Mouse (Mus musculus) midbrain, postnatal 0 days (tissue): Measurements from ENCODE around the gene Tent2. TPM values are rescaled to one million over a fixed set of nuclear protein-coding genes. Genes with fewer than 3 reads are reported as not detected.

Experiments used
- ATAC-seq: fragments of 200-750 bp; cut with Nextera tagmentation; 2 replicates; pipeline ENCODE4 v1.8.0; 2017; ENCODE audit warnings: moderate number of reproducible peaks, mild to moderate bottlenecking, moderate TSS enrichment, moderate library complexity; ENCODE audit not compliant: low FRiP score
- DNase-seq: peaks from one replicate; pipeline ENCODE4 v3.0.0-alpha.2; 2015; ENCODE audit warnings: low spot score
- H3K27ac ChIP-seq: fragments of 300-500 bp; sonication (generic); 2 replicates; pipeline ENCODE4 v1.5.1; 2014; ENCODE audit warnings: low read depth, mild to moderate bottlenecking, low read length, mixed read lengths
- H3K27me3 ChIP-seq: fragments of 300-500 bp; sonication (generic); 2 replicates; pipeline ENCODE4 v1.6.1; 2014; ENCODE audit warnings: low read length, control low read depth, mixed read lengths; ENCODE audit not compliant: insufficient read depth
- H3K36me3 ChIP-seq: fragments of 300-500 bp; sonication (generic); 2 replicates; pipeline ENCODE4 v1.6.1; 2014; ENCODE audit warnings: low read length, control low read depth, mixed read lengths; ENCODE audit not compliant: insufficient read depth
- H3K4me1 ChIP-seq: fragments of 300-500 bp; sonication (generic); 2 replicates; pipeline ENCODE4 v1.6.1; 2014; ENCODE audit warnings: mild to moderate bottlenecking, control low read depth, antibody characterized with exemption, low read length, mixed read lengths; ENCODE audit not compliant: insufficient read depth
- H3K4me2 ChIP-seq: fragments of 300-500 bp; sonication (generic); 2 replicates; pipeline ENCODE4 v1.6.1; 2014; ENCODE audit warnings: low read depth, mild to moderate bottlenecking, low read length, mixed read lengths; ENCODE audit not compliant: poor library complexity, severe bottlenecking
- H3K4me3 ChIP-seq: fragments of 300-500 bp; sonication (generic); 2 replicates; pipeline ENCODE4 v1.5.1; 2014; ENCODE audit warnings: low read depth, mild to moderate bottlenecking, low read length, moderate library complexity
- H3K9ac ChIP-seq: fragments of 300-500 bp; sonication (generic); replicated peaks from 2 replicates; pipeline ENCODE4 v1.6.1; 2014; ENCODE audit warnings: mild to moderate bottlenecking, low read length, moderate library complexity, mixed read lengths; ENCODE audit not compliant: poor library complexity, severe bottlenecking
- H3K9me3 ChIP-seq: fragments of 300-500 bp; sonication (generic); 2 replicates; pipeline ENCODE4 v1.6.1; 2016; ENCODE audit warnings: low read length, control low read depth
- CTCF ChIP-seq: IDR thresholded peaks from 2 replicates; pipeline ENCODE4 v1.5.1; 2016; ENCODE audit warnings: antibody characterized with exemption, mild to moderate bottlenecking
- WGBS: fragments of 180-500 bp; shearing (Covaris S2); extraction: QIAGEN DNeasy Blood & Tissue Kit; methylation state at CpG from one replicate; pipeline ENCODE4 v1.1.7; 2014; 5-methylcytosine and 5-hydroxymethylcytosine counted together
- polyA plus RNA-seq: library from polyadenylated mRNA; unstranded; fragments of >200 nt; fragmentation: Nextera tagmentation; extraction: Ambion mirVana; gene quantifications from 2 replicates; pipeline ENCODE4 v1.2.1, GENCODE M21; 2015
- total RNA-seq: library from RNA; depleted of rRNA; stranded (reverse); fragments of >200 nt; gene quantifications from 2 replicates; pipeline ENCODE4 v1.2.3, GENCODE M21; 2014

The Tent2 gene
- total and polyA plus RNA-seq, 2 experiments from 2014 or later, result 21.3 to 30.2 TPM

DNA sequence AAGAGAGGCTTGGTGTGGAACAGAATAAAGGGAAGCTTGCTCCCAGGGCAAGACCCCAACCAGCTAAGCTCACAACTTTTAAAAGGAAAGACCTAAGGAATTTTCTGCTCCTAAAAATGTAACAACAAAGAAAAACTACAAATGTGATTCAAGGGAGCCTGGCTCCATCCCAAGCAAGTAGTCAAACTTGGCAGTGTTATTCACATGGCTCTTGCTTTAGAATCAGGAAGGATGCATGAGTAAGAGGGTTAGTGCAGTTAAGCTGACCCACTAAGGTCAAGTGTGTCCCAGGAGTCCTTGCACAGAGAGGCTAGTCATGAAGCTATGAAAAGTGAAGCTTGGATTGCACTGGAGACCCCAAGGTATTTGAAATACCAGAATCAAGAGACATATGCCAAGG is 29.7 kb downstream of the Tent2 start:
- no peak overlapping the region for H3K4me3 ChIP-seq
- no peak overlapping the region for H3K9ac ChIP-seq
- H3K36me3 ChIP-seq, result peaks cover 12% of the 10 kb centered on the region; the same call in 1 of the 2 replicates
- H3K4me1 ChIP-seq, result no peaks in the 10 kb centered on the region
- H3K27ac ChIP-seq, result no peak overlapping the region
- DNase-seq, result no peak
- no peak for TF ChIP-seq CTCF
- H3K9me3 ChIP-seq, result no peaks in the 10 kb centered on the region
- no peak overlapping the region for H3K4me2 ChIP-seq
- no peak for ATAC-seq
- H3K27me3 ChIP-seq, result no peaks in the 10 kb centered on the region

DNA sequence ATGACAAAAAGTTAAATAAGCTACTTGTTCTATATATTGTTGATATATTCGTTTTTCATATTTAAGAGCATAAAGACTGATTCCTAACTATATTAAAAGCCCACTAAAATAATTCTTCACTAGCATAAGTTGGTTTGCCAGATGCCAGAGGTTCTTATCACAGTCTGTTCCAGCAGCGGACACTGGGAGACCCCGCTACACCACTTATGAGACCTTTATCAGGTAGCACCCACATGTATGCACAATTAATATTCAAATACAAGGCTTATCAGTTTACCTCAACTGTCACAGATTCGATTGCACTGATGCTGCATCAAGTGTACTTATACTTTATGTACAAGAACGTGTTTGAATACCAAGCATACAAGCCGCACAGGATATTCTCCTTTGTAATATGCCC is 33.9 kb downstream of the Tent2 start:
- Histone ChIP-seq H3K4me2 (no peak overlapping the region), H3K4me1 (no peaks in the 10 kb centered on the region), H3K27me3 (no peaks in the 10 kb centered on the region), H3K9ac (no peak overlapping the region), H3K27ac (no peak overlapping the region), H3K9me3 (no peaks in the 10 kb centered on the region), H3K4me3 (no peak overlapping the region), H3K36me3 (peaks cover 12% of the 10 kb centered on the region)
- TF ChIP-seq CTCF, result no peak
- DNase-seq (no peak), ATAC-seq (no peak)
- 96% methylated on average over 6 of the region's 6 CpGs for WGBS

DNA sequence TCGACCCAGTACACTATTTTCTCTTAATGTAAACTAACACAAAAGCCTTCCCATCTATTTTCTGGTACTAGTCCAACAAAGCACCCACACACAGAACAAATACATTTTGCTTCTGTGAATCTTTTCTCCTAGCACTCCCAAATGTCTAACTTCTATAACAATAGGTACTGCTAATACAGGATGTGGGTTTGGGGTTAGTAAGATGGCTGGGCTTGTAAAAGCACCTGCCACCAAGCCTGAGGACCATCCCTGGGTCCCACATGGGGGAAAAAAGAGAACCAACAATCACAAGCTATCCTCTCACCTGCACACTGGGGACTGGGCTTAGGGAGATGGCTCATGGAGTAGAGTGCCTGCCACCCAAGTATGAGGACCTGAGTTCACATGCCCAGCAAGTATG is 38.9 kb downstream of the Tent2 start:
- H3K27ac ChIP-seq, result no peak overlapping the region
- H3K9ac ChIP-seq, result no peak overlapping the region
- TF ChIP-seq CTCF, result no peak
- H3K27me3 ChIP-seq, result no peaks in the 10 kb centered on the region
- ATAC-seq, result no peak
- H3K4me1 ChIP-seq, result no peaks in the 10 kb centered on the region
- no peak for DNase-seq
- H3K4me2 ChIP-seq, result no peak overlapping the region
- no peaks in the 10 kb centered on the region for H3K9me3 ChIP-seq
- WGBS, result 95% methylated on average over 1 of the region's 1 CpGs
- H3K36me3 ChIP-seq, result peaks cover 9% of the 10 kb centered on the region
- no peak overlapping the region for H3K4me3 ChIP-seq

DNA sequence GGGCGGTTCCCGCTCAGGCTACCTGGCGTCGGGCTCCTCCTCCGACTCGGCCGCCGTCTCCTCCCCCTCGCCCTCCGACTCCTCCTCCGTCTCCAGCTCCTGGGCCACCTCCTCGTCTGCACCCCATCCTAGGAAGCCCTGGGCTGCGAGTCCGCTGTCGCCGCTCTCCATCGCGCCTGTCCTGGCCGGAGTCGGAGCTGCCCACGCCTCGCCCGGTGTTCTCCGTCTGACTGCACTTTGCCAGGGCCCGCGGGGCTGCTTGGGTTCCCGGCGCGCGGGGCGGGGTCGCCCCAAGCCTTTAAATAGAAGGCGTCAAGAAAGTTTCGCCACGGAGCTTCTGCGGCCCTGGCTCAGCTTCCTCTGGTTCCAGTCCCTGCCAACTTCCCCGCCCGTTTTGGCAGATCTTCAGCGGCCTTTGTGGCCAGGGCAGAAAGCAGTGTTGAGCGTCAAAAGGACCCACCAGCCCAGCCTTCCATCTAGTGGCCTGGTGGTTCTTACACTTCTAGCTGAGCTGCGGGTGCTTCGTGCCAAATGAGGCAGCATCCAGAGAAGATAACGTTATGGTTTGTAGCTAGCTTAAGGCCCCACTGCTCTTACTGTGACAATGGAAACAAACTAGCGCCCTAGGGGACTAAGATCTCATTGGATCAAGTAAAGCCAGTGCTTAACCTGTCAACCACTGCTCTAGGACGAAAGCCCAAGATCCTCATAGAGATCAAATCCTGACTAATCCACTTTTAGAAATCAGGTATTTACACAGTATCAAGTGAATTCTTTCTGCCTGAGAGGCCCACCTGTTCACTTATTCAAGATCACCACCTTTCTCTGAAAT is 47.6 kb downstream of the Tent2 start, which contains the start of gene Cmya5:
Cmya5 (minus strand) TSS at position 389 of the 832 bp plus-strand sequence.
- H3K4me1 ChIP-seq, result no peaks in the 10 kb centered on the region
- TF ChIP-seq CTCF, result peak; percentile 61
- H3K4me2 ChIP-seq, result peak within 1 kb of the TSS; percentile 97
- peak within 1 kb of the TSS; percentile 46 for H3K4me3 ChIP-seq
- peak; percentile 87 for ATAC-seq
- 2% methylated on average over 34 of the region's 45 CpGs for WGBS
- H3K36me3 ChIP-seq, result no peaks in the 10 kb centered on the region; the same call in 1 of the 2 replicates
- peak within 1 kb of the TSS; percentile 52 for H3K9ac ChIP-seq
- no peaks in the 10 kb centered on the region for H3K27me3 ChIP-seq
- no peaks in the 10 kb centered on the region for H3K9me3 ChIP-seq
- H3K27ac ChIP-seq, result no peak within 1 kb of the TSS; the same call in 1 of the 2 replicates
- peak; percentile 92 for DNase-seq

DNA sequence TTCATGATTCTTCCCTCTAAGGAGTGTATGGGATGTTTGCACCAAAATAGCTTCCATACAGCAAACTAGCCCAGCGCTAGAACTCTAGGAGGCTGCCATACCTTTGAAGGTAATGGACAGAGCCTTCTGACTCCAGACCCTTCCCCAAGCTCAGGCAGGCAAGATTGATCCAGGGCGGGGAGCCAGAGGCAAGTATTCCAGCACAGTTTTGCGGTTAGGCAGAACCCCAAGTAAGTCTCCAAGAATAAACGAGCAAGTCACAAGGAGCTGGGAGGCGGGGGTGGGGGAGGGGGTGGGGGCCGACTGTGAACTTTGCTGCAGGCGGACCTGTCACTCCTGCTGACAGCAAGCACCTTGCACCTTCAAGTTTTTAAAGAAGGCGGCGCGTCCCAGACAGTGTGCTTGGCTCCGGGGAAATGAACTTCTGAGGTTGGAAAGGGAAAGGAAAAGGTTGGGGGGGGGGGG is 48.3 kb downstream of the Tent2 start:
- peak overlapping the region; percentile 52 for H3K9ac ChIP-seq
- no peak for DNase-seq
- TF ChIP-seq CTCF, result no peak
- 19% methylated on average over 10 of the region's 11 CpGs for WGBS
- H3K4me2 ChIP-seq, result peak overlapping the region; percentile 97
- peak overlapping the region; percentile 46 for H3K4me3 ChIP-seq
- H3K36me3 ChIP-seq, result no peaks in the 10 kb centered on the region
- H3K27me3 ChIP-seq, result no peaks in the 10 kb centered on the region
- no peaks in the 10 kb centered on the region for H3K4me1 ChIP-seq
- H3K27ac ChIP-seq, result no peak overlapping the region
- no peak; the same call in none of the 2 replicates for ATAC-seq
- H3K9me3 ChIP-seq, result no peaks in the 10 kb centered on the region

DNA sequence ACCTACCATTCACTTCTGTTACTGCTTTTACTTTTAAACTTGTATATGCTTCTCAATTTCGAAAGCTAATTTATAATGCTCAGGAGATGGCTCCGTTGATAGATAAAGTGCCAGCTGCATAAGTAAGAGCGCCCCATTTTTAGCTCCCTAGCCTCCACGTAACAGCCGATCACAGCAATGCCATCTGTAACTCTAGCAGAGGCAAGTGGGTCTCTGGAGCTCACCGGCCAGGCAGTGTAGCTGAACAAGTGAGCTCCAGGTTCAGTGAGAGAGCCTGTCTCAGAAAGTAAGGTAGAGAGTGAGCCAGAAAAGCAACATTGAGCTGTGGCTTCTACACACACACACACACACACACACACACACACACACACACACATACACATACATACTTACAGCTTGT is 51.0 kb downstream of the Tent2 start:
- Histone ChIP-seq H3K27me3 (no peaks in the 10 kb centered on the region), H3K4me1 (no peaks in the 10 kb centered on the region), H3K9me3 (no peaks in the 10 kb centered on the region), H3K4me3 (no peak overlapping the region), H3K27ac (no peak overlapping the region), H3K36me3 (no peaks in the 10 kb centered on the region), H3K9ac (no peak overlapping the region), H3K4me2 (no peak overlapping the region)
- no peak for DNase-seq
- TF ChIP-seq CTCF, result no peak
- 96% methylated on average over 6 of the region's 6 CpGs for WGBS
- ATAC-seq, result no peak
